Mouse (Mus musculus) erythroblast, embryonic 14.5 days (primary cell): ENCODE results near the gene Selenow. TPM values are rescaled to one million over a fixed set of nuclear protein-coding genes. Genes with fewer than 3 reads are reported as not detected.

Experiments used
- H3K27me3 ChIP-seq: 2 replicates; pipeline ENCODE4 v1.6.1; 2012; ENCODE audit warnings: inconsistent platforms; ENCODE audit not compliant: control insufficient read depth
- H3K36me3 ChIP-seq: 2 replicates; pipeline ENCODE4 v1.6.1; 2012; ENCODE audit warnings: mild to moderate bottlenecking, inconsistent platforms; ENCODE audit not compliant: control insufficient read depth
- H3K4me1 ChIP-seq: 2 replicates; pipeline ENCODE4 v1.6.1; 2012; ENCODE audit warnings: inconsistent platforms; ENCODE audit not compliant: control insufficient read depth
- H3K4me3 ChIP-seq: replicated peaks from 2 replicates; pipeline ENCODE3; 2012; ENCODE audit warnings: moderate library complexity, mild to moderate bottlenecking, inconsistent platforms
- H3K9me3 ChIP-seq: 2 replicates; pipeline ENCODE4 v1.6.1; 2012; ENCODE audit warnings: low read length, inconsistent platforms, mixed read lengths; ENCODE audit not compliant: control insufficient read depth
- GATA1 ChIP-seq: IDR thresholded peaks from 2 replicates; pipeline ENCODE4 v1.6.1; 2012; ENCODE audit warnings: low read length, inconsistent platforms, mixed read lengths
- TAL1 ChIP-seq: IDR thresholded peaks from 3 replicates; pipeline ENCODE4 v1.6.1; 2012; ENCODE audit warnings: low read length, inconsistent platforms, mixed read lengths
- polyA plus RNA-seq: library from polyadenylated mRNA; stranded (reverse); fragments of >175 nt; gene quantifications from 2 replicates; pipeline ENCODE4 v1.2.3, GENCODE M21; 2012

Gene Selenow
- polyA plus RNA-seq, result 194 and 206 TPM in 2 replicates

- Histone ChIP-seq H3K36me3 (peaks cover 30% of the 10 kb centered on the region), H3K4me3 (peak within 1 kb of the TSS; percentile 77), H3K4me1 (peaks cover 50% of the 10 kb centered on the region), H3K27me3 (no peaks in the 10 kb centered on the region), H3K9me3 (no peaks in the 10 kb centered on the region)
- no peak for TF ChIP-seq TAL1
- no peak for TF ChIP-seq GATA1
These were observed at the start of gene Selenow for GRCm38 (mm10) chr7:15922220-15922773. Gene Selenow, minus strand, starts transcription at chr7:15922402.

GRCm38 (mm10) chr7:15969674-15970073 is 47.5 kb upstream of the Selenow start:
- Histone ChIP-seq H3K36me3 (peaks cover 29% of the 10 kb centered on the region), H3K9me3 (peaks cover 5% of the 10 kb centered on the region), H3K4me3 (no peak overlapping the region), H3K4me1 (peaks cover 23% of the 10 kb centered on the region), H3K27me3 (no peaks in the 10 kb centered on the region)
- no peak for TF ChIP-seq TAL1
- TF ChIP-seq GATA1, result no peak

- Histone ChIP-seq H3K9me3 (peaks cover 5% of the 10 kb centered on the region), H3K4me1 (peaks cover 33% of the 10 kb centered on the region), H3K4me3 (no peak overlapping the region), H3K27me3 (no peaks in the 10 kb centered on the region), H3K36me3 (peaks cover 20% of the 10 kb centered on the region)
- TF ChIP-seq TAL1, result no peak
- TF ChIP-seq GATA1, result no peak
These were observed 46.1 kb upstream of the Selenow start for GRCm38 (mm10) chr7:15968322-15968721.

- Histone ChIP-seq H3K9me3 (peaks cover 3% of the 10 kb centered on the region), H3K27me3 (no peaks in the 10 kb centered on the region), H3K4me1 (peaks cover 31% of the 10 kb centered on the region), H3K36me3 (peaks cover 12% of the 10 kb centered on the region), H3K4me3 (peak within 1 kb of the TSS; percentile 53)
- no peak for TF ChIP-seq GATA1
- TF ChIP-seq TAL1, result no peak
These were observed 45.1 kb upstream of the Selenow start, which contains the start of gene Ehd2 for GRCm38 (mm10) chr7:15967312-15967711. Gene Ehd2, minus strand, starts transcription at chr7:15967567.

GRCm38 (mm10) chr7:15966489-15966888 is 44.3 kb upstream of the Selenow start:
- Histone ChIP-seq H3K27me3 (no peaks in the 10 kb centered on the region), H3K36me3 (peaks cover 4% of the 10 kb centered on the region), H3K4me3 (no peak overlapping the region), H3K4me1 (peaks cover 28% of the 10 kb centered on the region), H3K9me3 (no peaks in the 10 kb centered on the region)
- no peak for TF ChIP-seq GATA1

- Histone ChIP-seq H3K4me3 (no peak overlapping the region), H3K27me3 (no peaks in the 10 kb centered on the region), H3K9me3 (no peaks in the 10 kb centered on the region), H3K4me1 (peaks cover 28% of the 10 kb centered on the region), H3K36me3 (no peaks in the 10 kb centered on the region)
- TF ChIP-seq GATA1 (no peak), TAL1 (no peak)
These were observed 41.8 kb upstream of the Selenow start for GRCm38 (mm10) chr7:15963798-15964652.

GRCm38 (mm10) chr7:15962311-15963288 is 40.4 kb upstream of the Selenow start:
- Histone ChIP-seq H3K36me3 (no peaks in the 10 kb centered on the region), H3K27me3 (no peaks in the 10 kb centered on the region), H3K4me1 (peaks cover 27% of the 10 kb centered on the region), H3K4me3 (no peak overlapping the region), H3K9me3 (no peaks in the 10 kb centered on the region)
- TF ChIP-seq TAL1 (no peak), GATA1 (no peak)

- Histone ChIP-seq H3K4me1 (peaks cover 19% of the 10 kb centered on the region), H3K4me3 (no peak overlapping the region), H3K36me3 (no peaks in the 10 kb centered on the region), H3K27me3 (no peaks in the 10 kb centered on the region; the same call in 1 of the 2 replicates), H3K9me3 (no peaks in the 10 kb centered on the region; the same call in 1 of the 2 replicates)
- TF ChIP-seq GATA1 (no peak), TAL1 (no peak)
These were observed 39.6 kb upstream of the Selenow start for GRCm38 (mm10) chr7:15961798-15962197.
